Mouse (Mus musculus): ENCODE measurements around the gene Gm20388.

GRCm38 (mm10) chr8:124089016-124089415 lies 4178.4 kb downstream of the Gm20388 start:
- no peak for TF ChIP-seq EP300 (optimal IDR thresholded peaks at IDR 0.05)
- no peak for TF ChIP-seq CTCF (IDR thresholded peaks at IDR 0.05; ENCODE audit: low read depth)
